Mouse (Mus musculus): ENCODE results near the gene Hivep3.

- TF ChIP-seq POLR2A (IDR thresholded peaks at IDR 0.05; ENCODE audit: control insufficient read depth in 1 of 2, insufficient read depth in 1 of 2, low read depth in 1 of 2, low read length in 2 of 2, poor library complexity in 1 of 2), result no peak
- no peak for TF ChIP-seq KAT2A (conservative IDR thresholded peaks at IDR 0.05; ENCODE audit: low read depth, low read length)
- TF ChIP-seq CHD2 (IDR thresholded peaks at IDR 0.05; ENCODE audit: low read length), result no peak
- TF ChIP-seq RCOR1 (IDR thresholded peaks at IDR 0.05; ENCODE audit: low read depth, low read length), result no peak
- no peak for TF ChIP-seq TAL1 (IDR thresholded peaks at IDR 0.05; ENCODE audit: low read length)
- TF ChIP-seq CTCF (IDR thresholded peaks at IDR 0.05 in 2 of 3, conservative IDR thresholded peaks at IDR 0.05 in 1 of 3; ENCODE audit: control insufficient read depth in 1 of 3, insufficient read depth in 1 of 3, low read depth in 2 of 3, low read length in 3 of 3, poor library complexity in 1 of 3, severe bottlenecking in 1 of 3), result no peak
- TF ChIP-seq ZKSCAN1 (IDR thresholded peaks at IDR 0.05; ENCODE audit: low read depth, low read length), result no peak
- TF ChIP-seq HCFC1 (IDR thresholded peaks at IDR 0.05; ENCODE audit: low read depth, low read length), result no peak
- no peak for TF ChIP-seq CHD1 (IDR thresholded peaks at IDR 0.05; ENCODE audit: low read depth, low read length)
- no peak for TF ChIP-seq GATA1 (IDR thresholded peaks at IDR 0.05; ENCODE audit: low read depth, low read length)
Observed at GRCm38 (mm10) chr4:120006046-120006445, 272.5 kb downstream of the Hivep3 start.

Measured in MEL (cell line).